ENCODE assay signal across 9 mouse cellular contexts in the genomic region with DNA sequence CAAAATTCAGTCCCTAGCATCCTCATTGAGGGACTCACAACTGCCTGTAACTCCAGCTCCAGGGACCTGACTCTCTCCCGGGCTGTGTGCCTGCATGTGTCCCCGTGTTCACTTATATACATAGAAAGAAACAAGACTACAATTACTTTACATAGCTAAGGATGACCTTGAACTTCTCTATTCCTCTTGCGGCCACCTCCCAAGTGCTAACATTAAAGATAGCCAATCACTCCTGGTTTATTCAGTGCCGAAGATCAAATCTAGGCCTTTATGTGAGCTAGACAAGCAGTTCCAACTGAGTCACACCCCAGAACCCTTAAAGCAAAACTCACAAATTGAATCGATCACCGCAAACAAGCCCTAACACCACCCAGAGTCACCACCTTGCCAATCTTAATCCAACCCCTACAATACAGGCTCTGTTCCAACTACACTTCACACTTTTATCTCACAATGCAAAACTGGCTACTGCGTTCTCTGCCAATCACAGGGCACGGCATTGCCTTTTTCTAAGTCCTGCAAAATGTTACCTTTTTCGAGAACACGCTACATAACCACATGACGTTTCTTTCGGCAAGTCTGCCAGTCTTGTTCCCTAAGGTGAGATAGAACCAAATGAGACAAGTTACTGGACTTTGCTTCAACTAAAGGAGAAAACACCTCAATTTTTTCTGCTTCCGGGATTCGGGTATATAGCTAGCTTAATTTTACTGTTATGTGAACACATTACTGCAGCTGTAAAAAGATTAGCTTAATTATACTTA. TPM values are rescaled to one million over a fixed set of nuclear protein-coding genes. Genes with fewer than 3 reads are reported as not detected.
A peak's percentile ranks its signal among the peaks of the same experiment; 100 is the strongest.
DNase-seq lines count a peak whose midpoint lies in the region; ATAC-seq and TF ChIP-seq lines count a peak whose summit lies in the region.
"Had no signal": no experiment of that assay in that cellular context is flagged by ENCODE, and none has a peak within 500 bp of the region (broad histone marks: within the 10 kb centered on the region; RNA-seq: fewer than 3 reads in every experiment).

No protein-coding gene starts in this region.

- 65% methylated on average over 14 of the region's 14 CpGs for WGBS in kidney, postnatal 0 days
- WGBS in embryonic facial prominence, embryonic 11.5 days, result 67% methylated on average over 14 of the region's 14 CpGs
- WGBS in midbrain, postnatal 0 days, result 76% methylated on average over 14 of the region's 14 CpGs

- H3K27ac ChIP-seq in kidney, postnatal 0 days, result no peak overlapping the region
- no peak overlapping the region for H3K27ac ChIP-seq in embryonic facial prominence, embryonic 11.5 days (replicated peaks; ENCODE audit: low read depth, low read length)
- H3K27ac ChIP-seq in midbrain, postnatal 0 days (ENCODE audit: low read depth, low read length), result no peak overlapping the region

- no peak for DNase-seq in kidney, postnatal 0 days (ENCODE audit: low spot score)
- DNase-seq in kidney, adult 9 months, result no peak
- no peak for DNase-seq in embryonic facial prominence, embryonic 11.5 days (ENCODE audit: low spot score)
- peak; percentile 39 for DNase-seq in induced T-regulatory cell, adult 2 months (ENCODE audit: low read depth)
- no peak for DNase-seq in midbrain, postnatal 0 days (ENCODE audit: low spot score)
- DNase-seq in adrenal gland, adult 18-20 months (ENCODE audit: low spot score in 2 of 2), result no peak
- no peak for DNase-seq in spleen, postnatal 36 days (ENCODE audit: low spot score in 2 of 2)
- no peak for DNase-seq in gastrocnemius, postnatal 36 days

- intact Hi-C loops in gastrocnemius, postnatal 36 days (cut with DNase I), result loop anchor here (5.0 kb wide), 1 partner anchor 68 kb away; no protein-coding TSS in a partner anchor

- peak overlapping the region; percentile 73 for H3K9ac ChIP-seq in kidney, postnatal 0 days (ENCODE audit: low read depth, low read length)
- H3K9ac ChIP-seq in embryonic facial prominence, embryonic 11.5 days (replicated peaks; ENCODE audit: low read length), result peak overlapping the region; percentile 82
- H3K9ac ChIP-seq in midbrain, postnatal 0 days (replicated peaks; ENCODE audit: low read length, poor library complexity, severe bottlenecking), result peak overlapping the region; percentile 76; the same call in 1 of the 2 replicates

- peaks cover 9% of the 10 kb centered on the region; the same call in 1 of the 2 replicates for H3K4me1 ChIP-seq in kidney, postnatal 0 days (replicated peaks; ENCODE audit: insufficient read depth, low read length)
- H3K4me1 ChIP-seq in embryonic facial prominence, embryonic 11.5 days (ENCODE audit: control insufficient read depth, insufficient read depth, low read length), result no peaks in the 10 kb centered on the region; the same call in 1 of the 2 replicates
- H3K4me1 ChIP-seq in midbrain, postnatal 0 days (ENCODE audit: insufficient read depth, low read length), result peaks cover 14% of the 10 kb centered on the region

- no peaks in the 10 kb centered on the region for H3K27me3 ChIP-seq in kidney, postnatal 0 days (ENCODE audit: insufficient read depth, low read length)
- H3K27me3 ChIP-seq in embryonic facial prominence, embryonic 11.5 days (ENCODE audit: control insufficient read depth, insufficient read depth, low read length), result no peaks in the 10 kb centered on the region
- no peaks in the 10 kb centered on the region for H3K27me3 ChIP-seq in midbrain, postnatal 0 days (ENCODE audit: insufficient read depth, low read length)

- no peaks in the 10 kb centered on the region for H3K9me3 ChIP-seq in kidney, postnatal 0 days (replicated peaks; ENCODE audit: low read length)
- H3K9me3 ChIP-seq in embryonic facial prominence, embryonic 11.5 days (replicated peaks; ENCODE audit: control insufficient read depth, low read length), result no peaks in the 10 kb centered on the region
- no peaks in the 10 kb centered on the region for H3K9me3 ChIP-seq in midbrain, postnatal 0 days (ENCODE audit: low read length)

- H3K36me3 ChIP-seq in kidney, postnatal 0 days (ENCODE audit: insufficient read depth, low read length), result peaks cover 42% of the 10 kb centered on the region
- H3K36me3 ChIP-seq in embryonic facial prominence, embryonic 11.5 days (replicated peaks; ENCODE audit: control insufficient read depth, insufficient read depth, low read depth, low read length), result peaks cover 13% of the 10 kb centered on the region
- peaks cover 33% of the 10 kb centered on the region for H3K36me3 ChIP-seq in midbrain, postnatal 0 days (ENCODE audit: insufficient read depth, low read length)

- H3K4me2 ChIP-seq in kidney, postnatal 0 days (ENCODE audit: low read length), result peak overlapping the region; percentile 83
- H3K4me2 ChIP-seq in embryonic facial prominence, embryonic 11.5 days (ENCODE audit: low read depth, low read length), result peak overlapping the region; percentile 48
- H3K4me2 ChIP-seq in midbrain, postnatal 0 days (ENCODE audit: low read depth, low read length, poor library complexity, severe bottlenecking), result peak overlapping the region; percentile 69

- no peak for TF ChIP-seq CTCF in kidney, postnatal 0 days (IDR thresholded peaks at IDR 0.05; ENCODE audit: low read depth)
- TF ChIP-seq CTCF in midbrain, postnatal 0 days (IDR thresholded peaks at IDR 0.05), result no peak

- H3K4me3 ChIP-seq in kidney, postnatal 0 days (replicated peaks; ENCODE audit: low read depth, low read length), result peak overlapping the region; percentile 87
- peak overlapping the region; percentile 71 for H3K4me3 ChIP-seq in embryonic facial prominence, embryonic 11.5 days (ENCODE audit: low read depth, low read length)
- peak overlapping the region; percentile 69 for H3K4me3 ChIP-seq in midbrain, postnatal 0 days (ENCODE audit: low read depth, low read length)

- no peak for ATAC-seq in kidney, postnatal 0 days (replicated peaks; ENCODE audit: low FRiP score, low read depth)
- no peak for ATAC-seq in embryonic facial prominence, embryonic 11.5 days (replicated peaks; ENCODE audit: insufficient number of reproducible peaks, low FRiP score, low TSS enrichment, low read depth)
- ATAC-seq in midbrain, postnatal 0 days (ENCODE audit: low FRiP score), result no peak

RNA-seq across cellular contexts. Expression of a gene that starts 1.1 kb away (rescaled TPM):
- polyA plus RNA-seq in kidney, postnatal 0 days (2015; fragmentation: Nextera tagmentation; extraction: Ambion mirVana), result 32.2 and 34.5 TPM in 2 replicates
- 33.0 and 33.5 TPM in 2 replicates for polyA plus RNA-seq in embryonic facial prominence, embryonic 11.5 days (2014; fragmentation: Nextera tagmentation; extraction: Ambion mirVana)
- total RNA-seq in midbrain, postnatal 0 days (2014; rRNA removed), result 35.1 and 46.6 TPM in 2 replicates
- 31.3 and 31.4 TPM in 2 replicates for polyA plus RNA-seq in midbrain, postnatal 0 days (2015; fragmentation: Nextera tagmentation; extraction: Ambion mirVana)
- total RNA-seq in adrenal gland, adult 18-20 months (2021), result 10 to 100 TPM; 67.7 to 77.0 TPM
- 10 to 100 TPM; 66.8 to 71.7 TPM for total RNA-seq in gastrocnemius, postnatal 36 days (2021)

RNA-seq across cellular contexts. Expression of a gene that starts 13.6 kb away (rescaled TPM):
- polyA plus RNA-seq in kidney, postnatal 0 days (2015; fragmentation: Nextera tagmentation; extraction: Ambion mirVana), result not detected in 2 replicates
- not detected in 2 replicates for polyA plus RNA-seq in embryonic facial prominence, embryonic 11.5 days (2014; fragmentation: Nextera tagmentation; extraction: Ambion mirVana)
- total RNA-seq in midbrain, postnatal 0 days (2014; rRNA removed), result not detected in 2 replicates
- polyA plus RNA-seq in midbrain, postnatal 0 days (2015; fragmentation: Nextera tagmentation; extraction: Ambion mirVana), result not detected in 2 replicates
- total RNA-seq in adrenal gland, adult 18-20 months (2021), result not detected
- total RNA-seq in gastrocnemius, postnatal 36 days (2021), result not detected
- total RNA-seq: left cerebral cortex, adult 8-10 months had no signal

RNA-seq across cellular contexts. Expression of a gene that starts 18.9 kb away (rescaled TPM):
- polyA plus RNA-seq in kidney, postnatal 0 days (2015; fragmentation: Nextera tagmentation; extraction: Ambion mirVana), result 1.1 TPM in 2 replicates
- 9.2 and 9.9 TPM in 2 replicates for polyA plus RNA-seq in embryonic facial prominence, embryonic 11.5 days (2014; fragmentation: Nextera tagmentation; extraction: Ambion mirVana)
- total RNA-seq in midbrain, postnatal 0 days (2014; rRNA removed), result 86.9 and 92.3 TPM in 2 replicates
- 67.6 and 68.0 TPM in 2 replicates for polyA plus RNA-seq in midbrain, postnatal 0 days (2015; fragmentation: Nextera tagmentation; extraction: Ambion mirVana)
- 1 to 10 TPM; 1.6 to 1.9 TPM for total RNA-seq in adrenal gland, adult 18-20 months (2021)
- total RNA-seq in gastrocnemius, postnatal 36 days (2021), result under 1 TPM; 0.20 to 0.42 TPM

RNA-seq across cellular contexts. Expression of a gene that starts 33.5 kb away (rescaled TPM):
- polyA plus RNA-seq in kidney, postnatal 0 days (2015; fragmentation: Nextera tagmentation; extraction: Ambion mirVana), result 25.0 and 26.5 TPM in 2 replicates
- polyA plus RNA-seq in embryonic facial prominence, embryonic 11.5 days (2014; fragmentation: Nextera tagmentation; extraction: Ambion mirVana), result 4.9 and 5.6 TPM in 2 replicates
- total RNA-seq in midbrain, postnatal 0 days (2014; rRNA removed), result 16.1 and 25.0 TPM in 2 replicates
- 14.8 and 15.6 TPM in 2 replicates for polyA plus RNA-seq in midbrain, postnatal 0 days (2015; fragmentation: Nextera tagmentation; extraction: Ambion mirVana)
- total RNA-seq in adrenal gland, adult 18-20 months (2021), result 10 to 100 TPM; 18.8 to 20.3 TPM
- under 1 TPM in 1 of 2 experiments, not detected in 1; 0.81 TPM for total RNA-seq in gastrocnemius, postnatal 36 days (2021)

Comparison
In these comparisons a context has a peak if more than half of its experiments do, and no peak if none do; other contexts are left out.
1. RNA of a gene that starts 18.9 kb away (total RNA-seq): 86.9 to 92.3 TPM in midbrain, postnatal 0 days; 1.6 to 1.9 TPM in adrenal gland, adult 18-20 months and 0.20 to 0.42 TPM in gastrocnemius, postnatal 36 days; every median in the first group is over 10 times any median in the second.
2. Peak in every context shown above with its lines, with median percentiles within 50 percentile points of each other: H3K4me2 ChIP-seq, H3K4me3 ChIP-seq and H3K9ac ChIP-seq.